Mouse (Mus musculus): ENCODE measurements around the gene Gm49325. TPM values are rescaled to one million over a fixed set of nuclear protein-coding genes. Genes with fewer than 3 reads are reported as not detected.

Gm49325 gene
- polyA plus RNA-seq, 1 experiment from 2014 or later = 4.8 TPM

- WGBS = 88% methylated on average over 8 of the region's 8 CpGs
- Histone ChIP-seq H3K9me3 (no peaks in the 10 kb centered on the region), H3K4me3 (replicated peaks) (no peak overlapping the region), H3K36me3 (peaks cover 45% of the 10 kb centered on the region), H3K4me1 (no peaks in the 10 kb centered on the region), H3K27me3 (replicated peaks) (no peaks in the 10 kb centered on the region), H3K27ac (no peak overlapping the region), H3K9ac (no peak overlapping the region), H3K4me2 (no peak overlapping the region)
- ATAC-seq (ENCODE audit: insufficient read depth, low FRiP score, low read depth) = no peak
Observed at GRCm38 (mm10) chr10:77615647-77616046, 9.7 kb downstream of the Gm49325 start.

- H3K9me3 ChIP-seq = no peaks in the 10 kb centered on the region
- H3K4me3 ChIP-seq (replicated peaks) = no peak overlapping the region
- no peaks in the 10 kb centered on the region for H3K4me1 ChIP-seq
- no peak overlapping the region for H3K4me2 ChIP-seq
- no peak for ATAC-seq (ENCODE audit: insufficient read depth, low FRiP score, low read depth)
- WGBS = 92% methylated on average over 9 of the region's 9 CpGs
- peaks cover 40% of the 10 kb centered on the region for H3K36me3 ChIP-seq
- no peaks in the 10 kb centered on the region for H3K27me3 ChIP-seq (replicated peaks)
- H3K9ac ChIP-seq = no peak overlapping the region
- no peak overlapping the region for H3K27ac ChIP-seq
Observed at GRCm38 (mm10) chr10:77616166-77616565, 10.2 kb downstream of the Gm49325 start.

GRCm38 (mm10) chr10:77616926-77617325 is 10.9 kb downstream of the Gm49325 start:
- H3K27me3 ChIP-seq (replicated peaks) = no peaks in the 10 kb centered on the region
- 91% methylated on average over 7 of the region's 7 CpGs for WGBS
- H3K27ac ChIP-seq = no peak overlapping the region
- no peak for ATAC-seq (ENCODE audit: insufficient read depth, low FRiP score, low read depth)
- H3K9me3 ChIP-seq = no peaks in the 10 kb centered on the region
- H3K4me2 ChIP-seq = no peak overlapping the region
- peaks cover 6% of the 10 kb centered on the region; the same call in 1 of the 2 replicates for H3K4me1 ChIP-seq
- H3K4me3 ChIP-seq (replicated peaks) = no peak overlapping the region
- H3K36me3 ChIP-seq = peaks cover 33% of the 10 kb centered on the region
- no peak overlapping the region for H3K9ac ChIP-seq

- ATAC-seq (ENCODE audit: insufficient read depth, low FRiP score, low read depth) = no peak
- WGBS = 71% methylated on average over 8 of the region's 8 CpGs
Observed at GRCm38 (mm10) chr10:77621546-77621945, 15.5 kb downstream of the Gm49325 start.

GRCm38 (mm10) chr10:77622055-77622988 is 16.3 kb downstream of the Gm49325 start, which contains the start of gene Ube2g2:
TSS of gene Ube2g2 (plus strand) at chr10:77622275.
- Histone ChIP-seq H3K4me1 (peaks cover 29% of the 10 kb centered on the region), H3K9me3 (no peaks in the 10 kb centered on the region), H3K36me3 (0 out of 2 replicates have a peak, but pooled peaks cover 3% of the 10 kb centered on the region), H3K4me3 (replicated peaks) (peak within 1 kb of the TSS; percentile 76), H3K27me3 (replicated peaks) (no peaks in the 10 kb centered on the region), H3K4me2 (peak within 1 kb of the TSS; percentile 70), H3K9ac (peak within 1 kb of the TSS; percentile 95), H3K27ac (peak within 1 kb of the TSS; percentile 89)
- WGBS = under 1% methylated on average over 93 of the region's 96 CpGs
- peak; percentile 94 for ATAC-seq (ENCODE audit: insufficient read depth, low FRiP score, low read depth)

More at GRCm38 (mm10) chr10:77621546-77621945, 15.5 kb downstream of the Gm49325 start:
- Histone ChIP-seq H3K9me3 (no peaks in the 10 kb centered on the region), H3K9ac (no peak overlapping the region), H3K4me2 (peak overlapping the region; percentile 70), H3K4me3 (replicated peaks) (peak overlapping the region; percentile 76), H3K4me1 (peaks cover 28% of the 10 kb centered on the region), H3K27me3 (replicated peaks) (no peaks in the 10 kb centered on the region), H3K27ac (peak overlapping the region; percentile 87), H3K36me3 (peaks cover 8% of the 10 kb centered on the region)

GRCm38 (mm10) chr10:77623069-77623492 is 17.1 kb downstream of the Gm49325 start:
- 5% methylated on average over 8 of the region's 8 CpGs for WGBS
- H3K4me3 ChIP-seq (replicated peaks) = peak overlapping the region; percentile 76
- peaks cover 29% of the 10 kb centered on the region for H3K4me1 ChIP-seq
- peak overlapping the region; percentile 70 for H3K4me2 ChIP-seq
- peak overlapping the region; percentile 95 for H3K9ac ChIP-seq
- H3K36me3 ChIP-seq = no peaks in the 10 kb centered on the region
- H3K9me3 ChIP-seq = no peaks in the 10 kb centered on the region
- H3K27me3 ChIP-seq (replicated peaks) = no peaks in the 10 kb centered on the region
- peak overlapping the region; percentile 89 for H3K27ac ChIP-seq
- ATAC-seq (ENCODE audit: insufficient read depth, low FRiP score, low read depth) = no peak

- H3K4me3 ChIP-seq (replicated peaks) = peak overlapping the region; percentile 76
- peaks cover 29% of the 10 kb centered on the region for H3K4me1 ChIP-seq
- H3K9ac ChIP-seq = no peak overlapping the region
- H3K27me3 ChIP-seq (replicated peaks) = no peaks in the 10 kb centered on the region
- peak overlapping the region; percentile 70 for H3K4me2 ChIP-seq
- peak overlapping the region; percentile 89 for H3K27ac ChIP-seq
- ATAC-seq (ENCODE audit: insufficient read depth, low FRiP score, low read depth) = no peak
- 87% methylated on average over 10 of the region's 10 CpGs for WGBS
- H3K36me3 ChIP-seq = no peaks in the 10 kb centered on the region
- H3K9me3 ChIP-seq = no peaks in the 10 kb centered on the region
Observed at GRCm38 (mm10) chr10:77623639-77624400, 17.8 kb downstream of the Gm49325 start.

- Histone ChIP-seq H3K27ac (peak overlapping the region; percentile 45), H3K4me3 (replicated peaks) (no peak overlapping the region), H3K9me3 (no peaks in the 10 kb centered on the region), H3K27me3 (replicated peaks) (no peaks in the 10 kb centered on the region), H3K9ac (no peak overlapping the region), H3K4me2 (peak overlapping the region; percentile 29; the same call in 1 of the 2 replicates), H3K36me3 (no peaks in the 10 kb centered on the region), H3K4me1 (peaks cover 29% of the 10 kb centered on the region)
- 53% methylated on average over 7 of the region's 7 CpGs for WGBS
- no peak for ATAC-seq (ENCODE audit: insufficient read depth, low FRiP score, low read depth)
Observed at GRCm38 (mm10) chr10:77624570-77624995, 18.6 kb downstream of the Gm49325 start.

GRCm38 (mm10) chr10:77626036-77626435 is 20.0 kb downstream of the Gm49325 start:
- H3K27me3 ChIP-seq (replicated peaks) = no peaks in the 10 kb centered on the region
- no peak overlapping the region for H3K9ac ChIP-seq
- peaks cover 29% of the 10 kb centered on the region for H3K4me1 ChIP-seq
- 74% methylated on average over 7 of the region's 7 CpGs for WGBS
- no peaks in the 10 kb centered on the region for H3K9me3 ChIP-seq
- H3K36me3 ChIP-seq = no peaks in the 10 kb centered on the region; the same call in 1 of the 2 replicates
- no peak overlapping the region for H3K27ac ChIP-seq
- no peak overlapping the region for H3K4me3 ChIP-seq (replicated peaks)
- H3K4me2 ChIP-seq = no peak overlapping the region
- ATAC-seq (ENCODE audit: insufficient read depth, low FRiP score, low read depth) = no peak

GRCm38 (mm10) chr10:77626591-77626990 is 20.6 kb downstream of the Gm49325 start:
- Histone ChIP-seq H3K36me3 (peaks cover 5% of the 10 kb centered on the region), H3K27ac (no peak overlapping the region), H3K9me3 (no peaks in the 10 kb centered on the region), H3K4me2 (no peak overlapping the region), H3K9ac (no peak overlapping the region), H3K4me3 (replicated peaks) (no peak overlapping the region), H3K4me1 (peaks cover 26% of the 10 kb centered on the region), H3K27me3 (replicated peaks) (no peaks in the 10 kb centered on the region)
- no peak for ATAC-seq (ENCODE audit: insufficient read depth, low FRiP score, low read depth)
- WGBS = 67% methylated on average over 7 of the region's 7 CpGs

- H3K36me3 ChIP-seq = peaks cover 6% of the 10 kb centered on the region
- no peak overlapping the region for H3K4me2 ChIP-seq
- peak; percentile 51; the same call in 1 of the 2 replicates for ATAC-seq (ENCODE audit: insufficient read depth, low FRiP score, low read depth)
- peaks cover 22% of the 10 kb centered on the region for H3K4me1 ChIP-seq
- H3K4me3 ChIP-seq (replicated peaks) = no peak overlapping the region
- H3K27ac ChIP-seq = no peak overlapping the region
- H3K9me3 ChIP-seq = no peaks in the 10 kb centered on the region
- H3K27me3 ChIP-seq (replicated peaks) = no peaks in the 10 kb centered on the region
- no peak overlapping the region for H3K9ac ChIP-seq
- 35% methylated on average over 2 of the region's 2 CpGs for WGBS
Observed at GRCm38 (mm10) chr10:77627497-77627896, 21.5 kb downstream of the Gm49325 start.
